Mouse (Mus musculus): ENCODE data around the gene Ube2i. TPM values are rescaled to one million over a fixed set of nuclear protein-coding genes. Genes with fewer than 3 reads are reported as not detected.
A peak's percentile ranks its signal among the peaks of the same experiment; 100 is the strongest.

The Ube2i gene
- polyA plus RNA-seq, 1 experiment from 2014 or later, result 482 TPM

DNA sequence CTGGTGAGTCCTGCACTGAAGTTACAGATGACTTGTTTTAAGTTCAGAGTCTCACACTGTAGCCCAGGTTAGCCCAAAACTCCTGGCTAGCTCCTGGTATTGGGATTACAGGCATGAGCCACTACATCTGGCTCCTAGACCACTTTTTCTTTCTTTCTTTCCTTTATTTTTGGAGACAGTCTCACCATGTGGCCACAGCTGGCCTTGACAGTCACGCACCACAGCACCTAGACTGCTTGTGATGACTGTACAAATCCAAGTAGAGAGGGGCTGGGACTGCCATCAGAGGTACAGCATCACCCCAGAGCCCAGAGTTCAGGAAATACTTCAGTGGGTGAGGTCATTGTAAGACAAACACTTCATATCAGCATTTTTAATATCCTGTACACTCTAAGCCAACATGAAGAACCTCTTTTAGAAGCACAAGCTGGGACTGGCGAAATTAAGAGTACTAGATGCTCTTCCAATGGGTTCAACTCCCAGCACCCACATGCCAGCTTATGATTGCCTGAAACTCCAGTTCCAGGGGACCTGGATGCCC is 3.6 kb downstream of the Ube2i start:
- H3K27me3 ChIP-seq (ENCODE audit: control insufficient read depth, insufficient read depth, low read length), result no peaks in the 10 kb centered on the region
- H3K9me3 ChIP-seq (replicated peaks; ENCODE audit: control insufficient read depth, low read length), result no peaks in the 10 kb centered on the region
- peaks cover 26% of the 10 kb centered on the region for H3K36me3 ChIP-seq (ENCODE audit: control insufficient read depth, insufficient read depth, low read length)
- peak overlapping the region; percentile 95 for H3K4me2 ChIP-seq
- peak overlapping the region; percentile 94; the same call in 1 of the 2 replicates for H3K4me3 ChIP-seq (ENCODE audit: low read depth, low read length)
- H3K4me1 ChIP-seq (ENCODE audit: control insufficient read depth, insufficient read depth, low read length), result peaks cover 18% of the 10 kb centered on the region
- no peak for ATAC-seq (replicated peaks; ENCODE audit: insufficient number of reproducible peaks, low FRiP score, low TSS enrichment)
- no peak overlapping the region for H3K27ac ChIP-seq (ENCODE audit: low read depth, low read length)
- H3K9ac ChIP-seq (ENCODE audit: low read depth, low read length), result peak overlapping the region; percentile 99
- 67% methylated on average over 2 of the region's 2 CpGs for WGBS (ENCODE audit: insufficient replicate concordance)

DNA sequence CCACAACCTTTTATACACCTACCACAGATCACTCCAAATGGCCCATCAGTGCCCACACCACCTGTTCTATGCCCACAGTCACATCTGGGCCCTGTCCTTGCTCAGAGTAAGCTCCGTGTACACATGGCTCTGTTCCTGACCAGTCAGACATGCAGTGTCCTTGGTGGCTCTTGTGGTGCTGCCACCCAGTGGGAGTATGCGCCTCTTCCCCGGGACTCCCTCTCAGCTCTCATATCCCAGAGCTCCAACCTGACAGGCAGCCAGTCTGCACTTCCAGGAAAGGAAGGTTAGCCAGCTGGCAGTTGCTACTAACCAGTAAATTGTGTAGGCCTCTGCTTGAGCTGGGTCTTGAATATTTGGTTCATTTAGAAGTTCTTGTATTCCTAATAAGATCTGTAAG is 10.0 kb downstream of the Ube2i start:
- H3K4me2 ChIP-seq, result no peak overlapping the region
- H3K27ac ChIP-seq (ENCODE audit: low read depth, low read length), result no peak overlapping the region
- H3K9me3 ChIP-seq (replicated peaks; ENCODE audit: control insufficient read depth, low read length), result no peaks in the 10 kb centered on the region
- 72% methylated on average over 3 of the region's 3 CpGs for WGBS (ENCODE audit: insufficient replicate concordance)
- H3K4me1 ChIP-seq (ENCODE audit: control insufficient read depth, insufficient read depth, low read length), result no peaks in the 10 kb centered on the region
- no peaks in the 10 kb centered on the region for H3K27me3 ChIP-seq (ENCODE audit: control insufficient read depth, insufficient read depth, low read length)
- no peak overlapping the region for H3K4me3 ChIP-seq (ENCODE audit: low read depth, low read length)
- H3K36me3 ChIP-seq (ENCODE audit: control insufficient read depth, insufficient read depth, low read length), result peaks cover 57% of the 10 kb centered on the region
- ATAC-seq (replicated peaks; ENCODE audit: insufficient number of reproducible peaks, low FRiP score, low TSS enrichment), result no peak
- no peak overlapping the region for H3K9ac ChIP-seq (ENCODE audit: low read depth, low read length)

DNA sequence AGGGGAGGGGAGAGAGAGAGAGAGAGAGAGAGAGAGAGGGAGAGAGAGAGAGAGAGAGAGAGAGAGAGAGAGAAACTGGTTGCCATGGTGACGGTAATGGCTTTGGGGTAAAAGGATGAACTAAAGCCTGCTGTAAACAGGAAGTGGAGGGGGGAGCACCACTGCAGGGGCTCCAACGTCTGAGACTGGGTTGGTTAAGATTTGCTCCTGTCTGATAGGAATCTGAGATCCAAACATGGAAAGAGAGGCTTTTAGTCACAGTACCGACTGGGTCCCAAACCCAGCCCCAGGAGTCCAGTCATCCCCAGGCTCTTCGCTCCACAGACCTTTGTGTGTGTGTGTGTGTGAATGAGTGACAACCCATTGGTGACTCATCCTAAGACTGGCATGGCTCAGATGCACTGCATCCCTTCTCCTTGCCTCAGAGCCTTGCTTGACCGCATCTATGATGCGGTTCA is 16.6 kb downstream of the Ube2i start:
- peaks cover 36% of the 10 kb centered on the region for H3K27me3 ChIP-seq (ENCODE audit: control insufficient read depth, insufficient read depth, low read length)
- no peak overlapping the region for H3K9ac ChIP-seq (ENCODE audit: low read depth, low read length)
- H3K4me3 ChIP-seq (ENCODE audit: low read depth, low read length), result no peak overlapping the region
- no peak overlapping the region for H3K27ac ChIP-seq (ENCODE audit: low read depth, low read length)
- H3K9me3 ChIP-seq (replicated peaks; ENCODE audit: control insufficient read depth, low read length), result no peaks in the 10 kb centered on the region
- H3K4me2 ChIP-seq, result no peak overlapping the region
- peaks cover 14% of the 10 kb centered on the region for H3K36me3 ChIP-seq (ENCODE audit: control insufficient read depth, insufficient read depth, low read length)
- 50% methylated on average over 6 of the region's 6 CpGs for WGBS (ENCODE audit: insufficient replicate concordance)
- H3K4me1 ChIP-seq (ENCODE audit: control insufficient read depth, insufficient read depth, low read length), result peaks cover 10% of the 10 kb centered on the region
- no peak for ATAC-seq (replicated peaks; ENCODE audit: insufficient number of reproducible peaks, low FRiP score, low TSS enrichment)

DNA sequence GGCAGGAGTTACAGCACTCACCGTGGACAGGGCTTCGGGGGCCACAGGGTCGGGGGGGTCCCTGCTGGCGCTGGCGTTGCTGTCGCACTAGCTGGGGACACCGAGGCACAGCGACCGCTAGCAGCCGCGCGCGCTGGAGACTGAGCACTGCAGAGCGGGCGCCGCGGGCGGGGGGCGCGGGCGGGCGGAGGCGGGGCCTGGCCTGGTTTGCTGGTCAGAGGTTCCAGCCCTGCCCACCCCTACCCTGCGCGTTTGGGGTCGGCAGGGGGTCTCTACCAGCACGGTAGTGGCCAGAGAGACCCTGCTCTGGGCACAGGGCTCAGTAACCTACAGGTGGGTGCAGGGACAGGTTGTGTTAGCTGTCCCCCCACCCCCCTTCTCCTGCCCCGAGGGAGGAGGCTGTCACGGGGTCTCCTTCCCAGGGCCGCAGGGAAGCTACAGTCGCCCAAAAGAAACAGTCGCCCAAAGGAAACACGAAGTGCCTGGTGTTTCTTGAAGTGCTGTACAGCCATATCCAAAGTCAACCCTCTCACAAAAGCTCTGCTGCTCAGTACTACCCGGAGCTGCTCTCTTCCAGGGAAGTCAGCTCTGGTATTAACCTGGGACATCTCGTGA is 18.2 kb downstream of the Ube2i start, which contains the start of gene Baiap3:
Gene Baiap3 (minus strand): TSS at position 225 of the 615 bp plus-strand sequence.
- peak within 1 kb of the TSS; percentile 54 for H3K9ac ChIP-seq (ENCODE audit: low read depth, low read length)
- WGBS (ENCODE audit: insufficient replicate concordance), result 3% methylated on average over 30 of the region's 35 CpGs

DNA sequence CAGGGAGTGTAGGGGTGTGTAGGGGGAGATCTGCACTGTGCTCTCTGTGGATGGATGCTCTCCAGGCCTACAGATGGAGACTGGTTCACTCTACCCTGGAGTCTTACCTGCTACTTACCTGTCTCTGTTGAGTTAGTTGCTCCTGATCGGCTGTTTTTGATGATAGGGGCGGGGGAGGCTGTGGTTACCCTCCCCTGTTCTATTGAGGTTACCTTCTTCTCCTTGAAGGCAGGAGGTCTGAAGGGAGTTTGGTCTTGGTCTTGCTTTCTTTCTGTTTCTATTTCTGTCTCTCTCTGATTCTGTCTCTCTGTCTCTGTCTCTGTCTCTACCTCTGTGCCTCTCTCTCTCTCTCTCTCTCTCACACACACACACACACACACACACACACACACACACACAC is 19.3 kb downstream of the Ube2i start:
- 49% methylated on average over 2 of the region's 2 CpGs for WGBS (ENCODE audit: insufficient replicate concordance)
- Histone ChIP-seq H3K36me3 (ENCODE audit: control insufficient read depth, insufficient read depth, low read length) (peaks cover 8% of the 10 kb centered on the region; the same call in 1 of the 2 replicates), H3K4me2 (no peak overlapping the region), H3K27ac (ENCODE audit: low read depth, low read length) (no peak overlapping the region), H3K4me3 (ENCODE audit: low read depth, low read length) (no peak overlapping the region), H3K4me1 (ENCODE audit: control insufficient read depth, insufficient read depth, low read length) (peaks cover 10% of the 10 kb centered on the region), H3K9ac (ENCODE audit: low read depth, low read length) (no peak overlapping the region), H3K9me3 (replicated peaks; ENCODE audit: control insufficient read depth, low read length) (no peaks in the 10 kb centered on the region), H3K27me3 (ENCODE audit: control insufficient read depth, insufficient read depth, low read length) (peaks cover 53% of the 10 kb centered on the region)
- no peak for ATAC-seq (replicated peaks; ENCODE audit: insufficient number of reproducible peaks, low FRiP score, low TSS enrichment)

More for the DNA sequence above, 18.2 kb downstream of the Ube2i start, which contains the start of gene Baiap3:
- peaks cover 48% of the 10 kb centered on the region for H3K27me3 ChIP-seq (ENCODE audit: control insufficient read depth, insufficient read depth, low read length)
- no peak within 1 kb of the TSS for H3K27ac ChIP-seq (ENCODE audit: low read depth, low read length)
- ATAC-seq (replicated peaks; ENCODE audit: insufficient number of reproducible peaks, low FRiP score, low TSS enrichment), result peak; percentile 51; the same call in 1 of the 2 replicates
- H3K4me3 ChIP-seq (ENCODE audit: low read depth, low read length), result peak within 1 kb of the TSS; percentile 43
- peak within 1 kb of the TSS; percentile 82 for H3K4me2 ChIP-seq
- H3K4me1 ChIP-seq (ENCODE audit: control insufficient read depth, insufficient read depth, low read length), result peaks cover 10% of the 10 kb centered on the region
- peaks cover 9% of the 10 kb centered on the region; the same call in 1 of the 2 replicates for H3K36me3 ChIP-seq (ENCODE audit: control insufficient read depth, insufficient read depth, low read length)
- H3K9me3 ChIP-seq (replicated peaks; ENCODE audit: control insufficient read depth, low read length), result no peaks in the 10 kb centered on the region

DNA sequence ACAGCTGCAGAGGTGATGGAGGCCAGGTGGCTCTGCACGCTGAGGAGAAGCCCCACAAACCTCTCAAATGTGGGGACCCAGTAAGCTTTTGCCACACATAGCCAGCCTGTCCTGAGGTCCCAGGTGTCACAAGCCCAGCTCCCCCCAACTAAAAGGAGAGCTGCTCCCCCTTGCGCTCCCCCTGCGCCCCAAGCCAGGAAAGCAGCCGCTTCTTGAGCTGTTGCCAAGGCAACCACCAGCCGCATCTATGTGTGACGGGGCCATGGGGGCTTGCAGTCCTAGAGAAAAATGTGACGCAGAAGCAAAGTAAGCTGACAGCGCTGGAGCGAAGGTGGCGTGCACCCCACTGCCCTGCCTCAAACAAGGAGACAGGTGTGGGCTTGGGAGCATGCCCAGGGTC is 20.7 kb downstream of the Ube2i start:
- no peak for ATAC-seq (replicated peaks; ENCODE audit: insufficient number of reproducible peaks, low FRiP score, low TSS enrichment)
- 34% methylated on average over 10 of the region's 10 CpGs for WGBS (ENCODE audit: insufficient replicate concordance)

DNA sequence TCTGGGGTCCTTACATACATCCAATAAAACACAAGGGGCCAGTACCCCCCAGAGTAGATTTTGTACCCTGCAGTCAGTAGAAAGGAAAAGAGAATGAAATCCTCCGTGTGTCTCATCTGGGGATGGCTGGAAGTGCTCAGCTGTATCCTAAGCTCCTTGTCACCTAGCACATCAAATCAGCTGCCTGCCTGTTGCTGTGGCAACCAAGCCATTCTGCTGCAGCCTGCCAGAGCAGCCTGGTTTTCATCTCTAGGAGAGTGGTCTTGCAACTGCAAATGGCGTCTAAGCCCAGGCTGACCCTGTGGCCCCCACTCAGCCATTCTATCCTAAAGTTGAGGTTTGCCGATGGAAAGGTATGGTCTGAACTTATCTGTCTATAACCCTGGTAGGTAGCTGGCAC is 21.8 kb downstream of the Ube2i start:
- no peak overlapping the region for H3K4me2 ChIP-seq
- H3K36me3 ChIP-seq (ENCODE audit: control insufficient read depth, insufficient read depth, low read length), result no peaks in the 10 kb centered on the region
- H3K9ac ChIP-seq (ENCODE audit: low read depth, low read length), result no peak overlapping the region
- peaks cover 63% of the 10 kb centered on the region for H3K27me3 ChIP-seq (ENCODE audit: control insufficient read depth, insufficient read depth, low read length)
- H3K27ac ChIP-seq (ENCODE audit: low read depth, low read length), result no peak overlapping the region
- no peak for ATAC-seq (replicated peaks; ENCODE audit: insufficient number of reproducible peaks, low FRiP score, low TSS enrichment)
- H3K4me3 ChIP-seq (ENCODE audit: low read depth, low read length), result no peak overlapping the region
- no peaks in the 10 kb centered on the region for H3K9me3 ChIP-seq (replicated peaks; ENCODE audit: control insufficient read depth, low read length)
- WGBS (ENCODE audit: insufficient replicate concordance), result 44% methylated on average over 3 of the region's 3 CpGs
- H3K4me1 ChIP-seq (ENCODE audit: control insufficient read depth, insufficient read depth, low read length), result peaks cover 10% of the 10 kb centered on the region

More for the DNA sequence above, 20.7 kb downstream of the Ube2i start:
- H3K9ac ChIP-seq (ENCODE audit: low read depth, low read length), result no peak overlapping the region
- H3K36me3 ChIP-seq (ENCODE audit: control insufficient read depth, insufficient read depth, low read length), result 0 out of 2 replicates have a peak, but pooled peaks cover 2% of the 10 kb centered on the region
- no peak overlapping the region for H3K4me2 ChIP-seq
- no peak overlapping the region for H3K4me3 ChIP-seq (ENCODE audit: low read depth, low read length)
- no peak overlapping the region for H3K27ac ChIP-seq (ENCODE audit: low read depth, low read length)
- peaks cover 53% of the 10 kb centered on the region for H3K27me3 ChIP-seq (ENCODE audit: control insufficient read depth, insufficient read depth, low read length)
- no peaks in the 10 kb centered on the region for H3K9me3 ChIP-seq (replicated peaks; ENCODE audit: control insufficient read depth, low read length)
- H3K4me1 ChIP-seq (ENCODE audit: control insufficient read depth, insufficient read depth, low read length), result peaks cover 10% of the 10 kb centered on the region

DNA sequence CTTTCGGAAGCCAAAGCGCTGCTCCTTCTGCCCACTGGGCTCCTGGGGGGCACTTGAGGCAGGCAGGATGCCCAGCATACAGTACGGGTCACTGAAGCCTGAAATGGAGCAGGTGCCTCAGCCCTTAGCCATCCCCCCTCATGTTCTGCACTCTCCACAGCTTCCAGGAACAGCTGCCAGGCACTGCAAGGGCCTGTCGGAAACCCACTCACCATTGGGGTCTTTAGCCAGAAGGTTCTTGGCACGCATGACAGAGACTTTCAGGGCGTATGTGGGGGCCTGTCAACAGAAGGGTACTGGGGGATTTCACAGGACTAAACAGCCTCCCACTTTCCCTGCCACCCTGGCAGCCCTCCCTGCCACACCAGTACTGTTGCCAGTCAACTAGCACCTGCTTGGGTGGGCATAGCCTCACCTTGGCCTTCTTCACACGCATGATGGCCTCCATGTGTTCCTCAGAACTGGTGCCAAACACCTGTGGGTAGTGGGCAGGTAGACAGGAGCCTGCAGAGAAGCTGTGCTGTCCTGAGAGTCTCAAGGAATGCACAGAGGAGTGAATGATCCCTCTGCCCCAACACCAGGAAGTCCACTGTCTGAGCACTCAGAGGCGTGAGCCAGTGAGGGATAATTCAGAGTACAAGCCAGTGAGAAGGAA is 24.1 kb downstream of the Ube2i start:
- no peak for ATAC-seq (replicated peaks; ENCODE audit: insufficient number of reproducible peaks, low FRiP score, low TSS enrichment)
- no peaks in the 10 kb centered on the region for H3K9me3 ChIP-seq (replicated peaks; ENCODE audit: control insufficient read depth, low read length)
- no peak overlapping the region for H3K9ac ChIP-seq (ENCODE audit: low read depth, low read length)
- H3K27ac ChIP-seq (ENCODE audit: low read depth, low read length), result no peak overlapping the region
- no peak overlapping the region for H3K4me2 ChIP-seq
- H3K4me3 ChIP-seq (ENCODE audit: low read depth, low read length), result no peak overlapping the region
- H3K36me3 ChIP-seq (ENCODE audit: control insufficient read depth, insufficient read depth, low read length), result no peaks in the 10 kb centered on the region
- peaks cover 52% of the 10 kb centered on the region for H3K27me3 ChIP-seq (ENCODE audit: control insufficient read depth, insufficient read depth, low read length)
- 67% methylated on average over 8 of the region's 8 CpGs for WGBS (ENCODE audit: insufficient replicate concordance)
- no peaks in the 10 kb centered on the region for H3K4me1 ChIP-seq (ENCODE audit: control insufficient read depth, insufficient read depth, low read length)

Data from heart, embryonic 11.5 days (tissue).